Mouse (Mus musculus): ENCODE data around the gene Vps33b. TPM values are rescaled to one million over a fixed set of nuclear protein-coding genes. Genes with fewer than 3 reads are reported as not detected.

Vps33b gene
- total RNA-seq (2023), result 10 to 100 TPM; 15.1 to 17.8 TPM

DNA sequence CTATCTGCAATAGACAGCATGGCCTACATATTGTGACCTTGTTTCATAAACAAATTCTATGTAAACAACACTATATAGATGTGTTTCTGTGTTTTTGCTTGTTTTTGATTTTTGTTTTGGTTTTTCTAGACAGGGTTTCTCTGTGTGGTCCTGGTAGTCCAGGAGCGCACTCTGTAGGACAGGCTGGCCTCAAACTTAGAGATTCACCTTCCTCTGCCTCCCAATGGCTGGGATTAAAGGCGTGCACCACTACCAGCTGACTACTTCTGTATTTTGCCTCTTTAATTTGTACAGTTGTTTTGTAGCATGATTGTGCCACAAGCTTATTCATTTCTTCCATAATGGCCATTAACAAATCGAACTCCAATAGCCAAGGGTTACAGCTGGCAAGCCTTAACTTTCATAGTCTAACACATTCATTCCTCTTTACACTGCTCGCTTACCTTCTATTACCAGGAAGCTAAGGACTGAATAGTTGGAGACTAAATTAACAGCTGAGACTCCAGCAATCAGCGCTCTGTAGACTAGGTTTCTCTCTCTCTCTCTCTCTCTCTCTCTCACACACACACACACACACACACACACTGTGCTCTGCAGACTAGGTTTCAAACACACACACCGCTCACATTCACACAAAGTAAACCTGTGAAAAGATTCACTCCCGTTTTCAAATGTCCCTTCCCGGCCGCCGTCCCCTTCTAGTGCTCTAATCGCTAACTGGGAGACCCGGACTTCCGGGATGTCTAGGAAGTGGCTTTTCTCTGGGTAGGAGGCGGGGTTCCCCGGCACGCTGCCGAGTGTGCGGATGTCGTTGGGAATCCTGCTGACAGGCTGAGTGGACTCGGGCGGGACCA lies at the start of gene Vps33b:
Gene Vps33b, plus strand, starts transcription at position 753 of the 854 bp plus-strand sequence.

DNA sequence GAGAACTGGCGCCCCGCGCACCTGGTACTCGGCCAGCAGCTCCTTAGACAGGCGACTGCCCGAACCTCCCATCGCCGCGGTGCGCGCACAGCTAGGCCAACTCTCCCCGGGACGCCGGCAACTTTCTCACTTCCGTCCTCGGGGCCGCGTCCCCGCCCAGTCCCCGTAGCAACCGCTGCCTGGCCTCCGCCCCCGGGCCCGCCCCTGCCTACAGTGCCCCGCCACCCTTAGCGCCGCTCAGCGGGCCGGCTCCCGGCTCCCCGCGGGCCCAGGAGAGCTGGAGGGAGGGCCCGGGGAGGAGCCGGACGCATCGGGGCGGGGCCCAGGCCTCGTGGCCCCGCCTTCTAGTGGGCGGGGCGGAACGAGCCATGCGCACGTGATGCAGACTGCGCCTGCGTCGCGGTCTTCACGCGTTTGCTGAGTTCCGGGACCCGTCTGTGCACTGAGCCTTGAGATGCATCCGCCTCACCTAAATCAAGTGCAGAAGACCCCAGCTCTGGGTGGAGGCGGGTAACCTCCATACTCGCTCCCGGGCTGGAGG lies 36.9 kb upstream of the Vps33b start, which contains the start of the genes Cib1 and Gdpgp1:
Gene Cib1, minus strand, starts transcription at position 325 of the 541 bp plus-strand sequence.
Gene Gdpgp1, plus strand, starts transcription at position 377 of the 541 bp plus-strand sequence.

DNA sequence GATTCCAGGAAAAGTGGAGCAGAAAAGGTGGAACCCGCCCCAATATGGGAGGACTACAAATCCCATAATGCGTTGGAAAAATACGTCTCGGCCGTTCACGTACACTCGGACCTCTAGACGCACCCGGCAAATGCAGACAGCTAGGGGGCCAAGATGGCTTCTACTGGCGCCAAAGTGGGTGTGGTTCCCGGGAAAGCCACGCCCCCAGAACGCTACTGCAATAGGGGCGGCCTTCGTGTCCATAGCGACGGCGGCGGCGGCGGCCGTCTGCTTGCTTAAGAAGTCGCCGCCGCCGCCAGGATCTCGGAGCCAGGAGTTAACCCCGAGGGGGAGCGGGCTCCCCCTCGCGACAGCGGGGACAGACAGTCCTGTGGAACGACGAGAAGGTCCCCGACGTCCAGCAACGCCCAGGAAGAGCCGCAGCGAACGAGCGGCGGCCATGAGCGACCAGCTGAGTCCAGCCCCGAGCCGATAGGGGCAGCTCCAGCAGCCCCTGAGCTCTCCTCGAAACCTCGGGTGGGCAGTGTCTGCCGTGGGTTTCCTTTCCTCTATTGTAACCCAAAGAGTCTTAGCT lies 23.2 kb upstream of the Vps33b start, which contains the start of gene Ttll13:
Gene Ttll13, plus strand, starts transcription at position 229 of the 574 bp plus-strand sequence.

DNA sequence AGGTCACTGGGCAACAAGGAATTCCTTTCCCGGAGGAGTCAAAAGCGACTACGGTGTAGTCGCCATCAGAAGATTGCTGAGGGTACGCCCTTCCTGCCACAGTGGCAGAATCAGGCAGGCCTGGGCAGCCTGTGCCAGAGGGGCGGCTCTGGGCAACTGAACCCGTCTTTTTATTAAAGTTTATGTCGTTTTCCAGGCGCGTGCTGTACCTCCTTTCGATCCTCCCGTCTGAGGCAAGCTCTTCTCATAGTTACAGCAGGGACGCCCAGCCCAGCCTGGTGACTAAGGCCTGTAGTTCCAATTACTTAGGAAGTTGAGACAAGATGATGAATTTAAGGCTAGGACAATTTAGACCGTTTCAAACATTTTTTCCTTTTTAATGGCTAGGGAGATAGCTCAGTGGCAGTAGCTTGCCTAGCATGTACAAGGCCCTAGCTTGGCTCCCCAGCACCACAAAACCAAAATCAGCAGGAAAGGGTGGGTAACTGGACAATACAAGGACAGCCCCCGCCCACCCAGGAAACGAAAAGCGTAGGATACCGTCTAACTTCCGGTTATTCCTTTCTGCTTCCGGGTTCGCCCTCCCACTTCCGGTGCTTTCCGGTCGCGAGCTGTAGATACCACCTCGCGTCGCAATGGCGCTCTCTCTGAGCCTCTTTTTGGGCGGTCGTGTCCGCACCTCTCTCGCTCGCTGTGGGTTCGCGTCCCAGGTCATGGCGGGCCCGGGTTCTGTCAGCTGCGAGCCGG lies 8.7 kb upstream of the Vps33b start, which contains the start of gene Ngrn:
Gene Ngrn, plus strand, starts transcription at position 591 of the 747 bp plus-strand sequence.

DNA sequence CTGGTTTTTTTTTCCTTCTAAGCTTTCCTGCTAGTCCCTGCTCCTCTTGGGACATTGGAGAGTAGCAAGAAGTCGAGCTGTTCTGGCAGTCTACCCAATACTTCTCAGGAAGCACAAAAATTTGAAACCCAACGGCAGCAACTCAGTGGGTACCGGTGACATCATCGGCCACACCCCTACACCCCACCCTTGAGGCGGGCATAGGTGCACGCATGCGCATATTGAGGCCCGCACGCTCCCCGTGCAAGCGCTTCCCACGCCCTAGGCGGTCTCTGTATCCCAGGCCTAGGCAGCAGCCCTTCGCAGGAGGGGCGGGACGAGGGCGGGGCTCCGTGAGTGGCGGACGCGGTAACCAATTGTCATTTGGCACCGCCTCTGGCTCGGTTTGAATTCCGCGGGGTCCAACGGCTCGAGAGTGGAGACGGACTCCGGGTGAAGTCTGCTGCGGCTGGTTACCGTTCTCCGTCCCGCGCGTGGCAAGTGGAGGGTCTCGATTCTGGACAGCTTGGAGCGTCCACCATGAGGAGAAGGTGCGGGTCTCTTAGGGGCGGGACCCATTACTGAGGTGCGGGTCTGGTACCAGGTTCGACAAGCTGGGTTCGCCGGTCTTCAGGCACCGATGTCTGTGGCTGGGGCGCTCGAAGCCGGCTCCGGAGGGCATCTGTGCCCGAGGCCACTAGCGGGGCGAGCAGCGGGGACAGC lies 24.8 kb downstream of the Vps33b start, which contains the start of gene Prc1:
Gene Prc1, plus strand, starts transcription at position 389 of the 702 bp plus-strand sequence.

DNA sequence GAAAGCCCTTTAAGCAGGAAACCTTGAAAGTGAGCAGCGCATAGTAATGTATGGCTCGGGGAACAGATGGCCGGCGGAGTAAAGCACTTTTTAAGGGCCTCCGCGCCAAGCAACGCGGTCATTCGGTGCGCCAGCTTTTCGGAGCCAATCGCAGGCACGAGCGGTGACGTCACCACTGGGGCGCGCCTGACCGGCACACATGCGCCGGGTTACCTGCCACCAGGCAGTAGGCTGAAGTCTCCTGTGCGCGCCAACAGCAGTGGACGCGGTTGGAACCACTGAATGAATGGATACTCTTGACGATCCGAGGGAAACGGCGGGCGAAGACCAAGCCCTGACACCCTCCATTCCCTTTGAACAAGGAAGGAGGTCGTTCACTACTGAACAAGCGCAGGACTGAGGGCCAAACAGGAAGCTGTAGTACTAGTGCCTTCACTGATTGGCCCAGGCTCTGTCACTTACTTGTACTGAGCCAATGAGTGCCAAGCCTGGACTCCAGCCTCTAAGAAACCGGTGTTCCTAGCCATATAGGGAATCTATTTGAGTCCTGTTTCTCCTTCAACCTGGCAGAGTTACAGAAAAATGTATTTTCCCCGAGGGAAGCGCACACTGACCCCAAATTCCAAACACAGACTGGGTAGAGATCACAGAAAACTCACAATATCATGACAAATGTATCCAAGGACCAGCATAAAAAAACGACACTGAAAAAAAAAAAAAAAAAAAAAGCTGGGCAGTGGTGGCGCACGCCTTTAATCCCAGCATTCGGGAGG lies 54.8 kb downstream of the Vps33b start, which contains the start of gene Rccd1:
Gene Rccd1, minus strand, starts transcription at position 412 of the 773 bp plus-strand sequence.

DNA sequence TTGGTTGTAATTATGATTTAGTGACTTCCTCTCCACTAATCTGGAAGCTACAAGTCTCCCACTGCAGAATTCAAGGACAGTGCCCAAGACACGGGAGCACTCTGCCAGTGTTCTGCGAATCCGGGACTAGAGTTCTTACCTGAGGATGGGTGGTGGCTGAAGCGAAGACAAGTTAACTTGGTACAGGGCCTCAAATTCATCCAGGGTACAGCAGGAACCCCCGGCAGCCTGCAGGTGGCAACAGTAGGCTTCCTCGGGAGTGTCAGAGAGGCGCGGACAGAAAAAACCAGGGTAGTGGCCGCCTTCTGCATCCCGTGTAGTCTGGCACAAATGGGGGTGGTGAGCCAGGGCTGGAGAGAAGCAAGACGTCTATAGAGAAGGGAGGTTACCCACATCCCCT lies 71.3 kb downstream of the Vps33b start, which contains the start of gene Unc45a:
Gene Unc45a, minus strand, starts transcription at position 213 of the 400 bp plus-strand sequence.

Other genes with a start within 250 kb of the Vps33b start
- gene Zfp710, start 244.8 kb upstream of the Vps33b start, total RNA-seq (2023), result 100 to 1,000 TPM; 124 to 146 TPM
- 10 to 100 TPM; 43.2 to 52.1 TPM for gene Idh2, start 154.3 kb upstream of the Vps33b start, total RNA-seq (2023)
- gene Sema4b, start 82.8 kb upstream of the Vps33b start, total RNA-seq (2023), result 10 to 100 TPM; 29.5 to 35.1 TPM
- 100 to 1,000 TPM; 102 to 103 TPM for gene Cib1, start 36.8 kb upstream of the Vps33b start, total RNA-seq (2023)
- gene Gdpgp1, start 36.8 kb upstream of the Vps33b start, total RNA-seq (2023), result 1 to 10 TPM; 2.1 to 2.2 TPM
- 1 to 10 TPM in 1 of 2 experiments, under 1 TPM in 1; 0.82 to 1.3 TPM for gene Ttll13, start 23.3 kb upstream of the Vps33b start, total RNA-seq (2023)
- 10 to 100 TPM; 15.5 to 15.9 TPM for gene Ngrn, start 8.4 kb upstream of the Vps33b start, total RNA-seq (2023)
- 10 to 100 TPM; 84.8 to 89.6 TPM for gene Prc1, start 24.8 kb downstream of the Vps33b start, total RNA-seq (2023)
- 1 to 10 TPM; 2.8 to 2.9 TPM for gene Rccd1, start 54.8 kb downstream of the Vps33b start, total RNA-seq (2023)
- gene Unc45a, start 71.4 kb downstream of the Vps33b start, total RNA-seq (2023), result 10 to 100 TPM; 56.8 to 57.0 TPM
- 1 to 10 TPM; 5.8 to 8.8 TPM for gene Hddc3, start 73.5 kb downstream of the Vps33b start, total RNA-seq (2023)
- gene Man2a2, start 101.7 kb downstream of the Vps33b start, total RNA-seq (2023), result 10 to 100 TPM; 28.2 to 43.3 TPM
- gene Fes, start 118.3 kb downstream of the Vps33b start, total RNA-seq (2023), result 100 to 1,000 TPM; 597 to 602 TPM
- 100 to 1,000 TPM; 149 to 163 TPM for gene Furin, start 135.8 kb downstream of the Vps33b start, total RNA-seq (2023)

Data from neutrophil, adult 59 days (primary cell).